Mouse (Mus musculus): ENCODE measurements around the gene Tbxas1. TPM values are rescaled to one million over a fixed set of nuclear protein-coding genes. Genes with fewer than 3 reads are reported as not detected.

Tbxas1 gene
- total and polyA plus RNA-seq, 3 experiments = not detected

GRCm38 (mm10) chr6:38959502-38959901 is 84.3 kb downstream of the Tbxas1 start:
- dilution Hi-C loops (cut with MboI; ENCODE audit: extremely low pct_ligation_motif_present, extremely low pct_unique_long_range_greater_than_20kb, low sequenced_read_pairs) = no loop called here
- H3K9ac ChIP-seq (ENCODE audit: insufficient read depth, low read depth) = no peak overlapping the region
- no peaks in the 10 kb centered on the region for H3K79me2 ChIP-seq (replicated peaks; ENCODE audit: control insufficient read depth, extremely low read depth, insufficient read depth, poor library complexity, severe bottlenecking)
- peaks cover 0 to 11% of the 10 kb centered on the region in 2 experiments; a peak in 1 of 4 replicates for H3K4me1 ChIP-seq (ENCODE audit: control insufficient read depth in 1 of 2, insufficient read depth in 2 of 2)
- no peak overlapping the region for H3K4me2 ChIP-seq (ENCODE audit: insufficient read depth, low read depth, poor library complexity, severe bottlenecking)
- H3K27ac ChIP-seq (ENCODE audit: insufficient read depth, low read depth) = no peak overlapping the region
- TF ChIP-seq SMC3 (IDR thresholded peaks at IDR 0.05; ENCODE audit: low read depth, low read length) = no peak
- TF ChIP-seq ZNF384 (IDR thresholded peaks at IDR 0.05; ENCODE audit: low read depth, low read length) = no peak
- TF ChIP-seq MAFK (IDR thresholded peaks at IDR 0.05; ENCODE audit: insufficient replicate concordance, low read length) = no peak
- no peak for TF ChIP-seq MXI1 (IDR thresholded peaks at IDR 0.05; ENCODE audit: low read depth, low read length)
- no peak for TF ChIP-seq RCOR1 (conservative IDR thresholded peaks at IDR 0.05; ENCODE audit: low read depth, low read length)
- no peak for TF ChIP-seq KAT2A (IDR thresholded peaks at IDR 0.05; ENCODE audit: insufficient replicate concordance, low read length)
- no peak for TF ChIP-seq NRF1 (IDR thresholded peaks at IDR 0.05; ENCODE audit: low read depth, low read length)
- TF ChIP-seq MYC (IDR thresholded peaks at IDR 0.05; ENCODE audit: low read depth, low read length) = no peak
- no peak for TF ChIP-seq MEF2A (IDR thresholded peaks at IDR 0.05; ENCODE audit: borderline replicate concordance, low read depth, low read length)
- no peak for TF ChIP-seq POLR2AphosphoS2 (IDR thresholded peaks at IDR 0.05; ENCODE audit: low read depth, low read length)
- TF ChIP-seq UBTF (IDR thresholded peaks at IDR 0.05; ENCODE audit: low read depth, low read length) = no peak
- TF ChIP-seq ELF1 (IDR thresholded peaks at IDR 0.05; ENCODE audit: low read depth, low read length) = no peak
- TF ChIP-seq USF2 (conservative IDR thresholded peaks at IDR 0.05; ENCODE audit: low read depth, low read length) = no peak
- TF ChIP-seq JUND (conservative IDR thresholded peaks at IDR 0.05; ENCODE audit: low read depth, low read length) = no peak
- no peak for TF ChIP-seq USF1 (IDR thresholded peaks at IDR 0.05; ENCODE audit: low read depth, low read length)
- no peak for TF ChIP-seq ZC3H11A (IDR thresholded peaks at IDR 0.05; ENCODE audit: low read depth, low read length)
- no peaks in the 10 kb centered on the region for H3K36me3 ChIP-seq (replicated peaks in 1 of 2; ENCODE audit: control insufficient read depth in 1 of 2, insufficient read depth in 1 of 2, low read length in 1 of 2)
- no peak overlapping the region for H3K4me3 ChIP-seq (replicated peaks in 1 of 3; ENCODE audit: low read depth in 2 of 3, low read length in 2 of 3, poor library complexity in 1 of 3)
- in situ Hi-C loops (cut with MboI; ENCODE audit: low pct_ligation_motif_present, low pct_unique_long_range_greater_than_20kb, low sequenced_read_pairs) = no loop called here
- H3K9me3 ChIP-seq (replicated peaks; ENCODE audit: low read length) = no peaks in the 10 kb centered on the region
- DNase-seq (ENCODE audit: extremely low read depth) = no peak
- peaks cover 1% of the 10 kb centered on the region for H3K27me3 ChIP-seq (replicated peaks)

- no peak for DNase-seq (ENCODE audit: extremely low read depth)
- no peak overlapping the region for H3K9ac ChIP-seq (ENCODE audit: insufficient read depth, low read depth)
- H3K27me3 ChIP-seq (replicated peaks) = peaks cover 1% of the 10 kb centered on the region
- H3K4me1 ChIP-seq (ENCODE audit: control insufficient read depth in 1 of 2, insufficient read depth in 2 of 2) = peaks cover 0 to 11% of the 10 kb centered on the region in 2 experiments; a peak in 1 of 4 replicates
- no peaks in the 10 kb centered on the region for H3K36me3 ChIP-seq (replicated peaks in 1 of 2; ENCODE audit: control insufficient read depth in 1 of 2, insufficient read depth in 1 of 2, low read length in 1 of 2)
- TF ChIP-seq UBTF (IDR thresholded peaks at IDR 0.05; ENCODE audit: low read depth, low read length) (no peak), IRF4 (IDR thresholded peaks at IDR 0.05; ENCODE audit: low read depth, low read length) (no peak), MXI1 (IDR thresholded peaks at IDR 0.05; ENCODE audit: low read depth, low read length) (no peak), BHLHE40 (IDR thresholded peaks at IDR 0.05; ENCODE audit: low read depth, low read length) (no peak), CTCF (conservative IDR thresholded peaks at IDR 0.05 in 1 of 2, IDR thresholded peaks at IDR 0.05 in 1 of 2; ENCODE audit: low read depth in 2 of 2, low read length in 2 of 2) (no peak), ZKSCAN1 (IDR thresholded peaks at IDR 0.05; ENCODE audit: borderline replicate concordance, low read depth, low read length) (no peak), JUN (IDR thresholded peaks at IDR 0.05; ENCODE audit: insufficient read depth, low read depth, low read length) (no peak), JUND (conservative IDR thresholded peaks at IDR 0.05; ENCODE audit: low read depth, low read length) (no peak), NRF1 (IDR thresholded peaks at IDR 0.05; ENCODE audit: low read depth, low read length) (no peak), EP300 (IDR thresholded peaks at IDR 0.05; ENCODE audit: low read length) (no peak), ZC3H11A (IDR thresholded peaks at IDR 0.05; ENCODE audit: low read depth, low read length) (no peak), MYC (IDR thresholded peaks at IDR 0.05; ENCODE audit: low read depth, low read length) (no peak), RAD21 (IDR thresholded peaks at IDR 0.05; ENCODE audit: low read depth, low read length) (no peak), ETS1 (conservative IDR thresholded peaks at IDR 0.05; ENCODE audit: low read depth, low read length) (no peak), RCOR1 (conservative IDR thresholded peaks at IDR 0.05; ENCODE audit: low read depth, low read length) (no peak), ELF1 (IDR thresholded peaks at IDR 0.05; ENCODE audit: low read depth, low read length) (no peak), TBP (conservative IDR thresholded peaks at IDR 0.05; ENCODE audit: low read depth, low read length) (no peak)
- dilution Hi-C loops (cut with MboI; ENCODE audit: extremely low pct_ligation_motif_present, extremely low pct_unique_long_range_greater_than_20kb, low sequenced_read_pairs) (no loop called here), in situ Hi-C loops (cut with MboI; ENCODE audit: low pct_ligation_motif_present, low pct_unique_long_range_greater_than_20kb, low sequenced_read_pairs) (no loop called here)
- no peak overlapping the region for H3K27ac ChIP-seq (ENCODE audit: insufficient read depth, low read depth)
- H3K9me3 ChIP-seq (replicated peaks; ENCODE audit: low read length) = no peaks in the 10 kb centered on the region
- no peaks in the 10 kb centered on the region for H3K79me2 ChIP-seq (replicated peaks; ENCODE audit: control insufficient read depth, extremely low read depth, insufficient read depth, poor library complexity, severe bottlenecking)
- no peak overlapping the region for H3K4me2 ChIP-seq (ENCODE audit: insufficient read depth, low read depth, poor library complexity, severe bottlenecking)
- no peak overlapping the region for H3K4me3 ChIP-seq (replicated peaks in 1 of 3; ENCODE audit: low read depth in 2 of 3, low read length in 2 of 3, poor library complexity in 1 of 3)
Measured at GRCm38 (mm10) chr6:38960367-38960766, 85.2 kb downstream of the Tbxas1 start.

Data from CH12.LX (cell line).